Mouse (Mus musculus) forebrain, postnatal 0 days (tissue): ENCODE data around the gene Ccdc180. TPM values are rescaled to one million over a fixed set of nuclear protein-coding genes. Genes with fewer than 3 reads are reported as not detected.

Experiments used
- ATAC-seq: fragments of 200-750 bp; cut with Nextera tagmentation; 2 replicates; pipeline ENCODE4 v1.8.0; 2017; ENCODE audit warnings: mild to moderate bottlenecking, moderate library complexity
- DNase-seq: peaks from one replicate; pipeline ENCODE4 v3.0.0-alpha.2; 2015
- H3K27ac ChIP-seq: fragments of 300-500 bp; sonication (generic); 2 replicates; pipeline ENCODE4 v1.5.1; 2014; ENCODE audit warnings: low read depth, mild to moderate bottlenecking, antibody characterized with exemption, low read length, moderate library complexity, mixed read lengths
- H3K27me3 ChIP-seq: fragments of 300-500 bp; sonication (generic); 2 replicates; pipeline ENCODE4 v1.6.1; 2014; ENCODE audit warnings: mild to moderate bottlenecking, low read length, mixed read lengths; ENCODE audit not compliant: insufficient read depth
- H3K36me3 ChIP-seq: fragments of 300-500 bp; sonication (generic); 2 replicates; pipeline ENCODE4 v1.6.1; 2014; ENCODE audit warnings: mild to moderate bottlenecking, moderate library complexity; ENCODE audit not compliant: insufficient read depth
- H3K4me1 ChIP-seq: fragments of 300-500 bp; sonication (generic); 2 replicates; pipeline ENCODE4 v1.6.1; 2014; ENCODE audit warnings: antibody characterized with exemption; ENCODE audit not compliant: insufficient read depth
- H3K4me2 ChIP-seq: fragments of 300-500 bp; sonication (generic); 2 replicates; pipeline ENCODE4 v1.6.1; 2014; ENCODE audit warnings: low read depth, mild to moderate bottlenecking, moderate library complexity
- H3K4me3 ChIP-seq: fragments of 300-500 bp; sonication (generic); 2 replicates; pipeline ENCODE4 v1.5.1; 2014; ENCODE audit warnings: low read depth, low read length, mixed read lengths
- H3K9ac ChIP-seq: fragments of 300-500 bp; sonication (generic); 2 replicates; pipeline ENCODE4 v1.6.1; 2014; ENCODE audit warnings: mild to moderate bottlenecking
- H3K9me3 ChIP-seq: fragments of 300-500 bp; sonication (generic); 2 replicates; pipeline ENCODE4 v1.6.1; 2016; ENCODE audit warnings: low read length
- CTCF ChIP-seq: sonication (generic); IDR thresholded peaks from 2 replicates; pipeline ENCODE4 v1.5.1; 2016; ENCODE audit warnings: antibody characterized with exemption, control low read depth, low read depth
- WGBS: fragments of 180-500 bp; shearing (Covaris S2); extraction: QIAGEN DNeasy Blood & Tissue Kit; methylation state at CpG from one replicate; pipeline ENCODE4 v1.1.7; 2014; 5-methylcytosine and 5-hydroxymethylcytosine counted together
- polyA plus RNA-seq: library from polyadenylated mRNA; unstranded; fragments of >200 nt; fragmentation: Nextera tagmentation; extraction: Ambion mirVana; gene quantifications from 2 replicates; pipeline ENCODE4 v1.2.1, GENCODE M21; 2015
- total RNA-seq: library from RNA; depleted of rRNA; stranded (reverse); fragments of >200 nt; gene quantifications from 2 replicates; pipeline ENCODE4 v1.2.3, GENCODE M21; 2014; rRNA removed

Ccdc180 gene
- total and polyA plus RNA-seq, 2 experiments from 2014 or later = 0.51 to 0.76 TPM

DNA sequence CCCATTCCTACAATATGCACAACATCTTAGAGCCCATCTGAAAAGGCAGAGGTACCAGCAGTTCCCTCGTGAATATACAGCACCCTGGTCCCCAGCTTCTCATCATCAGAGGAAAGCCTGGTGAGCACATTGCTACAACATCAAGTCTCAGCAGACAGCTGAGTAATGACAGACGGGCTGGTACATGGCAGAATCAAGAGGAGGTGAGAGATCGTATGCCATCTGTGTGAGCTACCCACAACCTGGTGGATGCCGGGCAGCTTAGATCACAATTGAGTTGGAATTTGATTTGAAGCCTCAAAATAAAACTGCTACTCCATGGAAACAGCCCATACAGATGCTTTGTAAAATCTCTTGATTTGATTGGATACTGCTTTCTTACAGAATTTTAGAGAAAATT lies 108.4 kb downstream of the Ccdc180 start:
- Histone ChIP-seq H3K36me3 (0 out of 2 replicates have a peak, but pooled peaks cover 5% of the 10 kb centered on the region), H3K9ac (no peak overlapping the region), H3K4me3 (no peak overlapping the region), H3K9me3 (no peaks in the 10 kb centered on the region), H3K4me2 (no peak overlapping the region), H3K27me3 (no peaks in the 10 kb centered on the region), H3K27ac (no peak overlapping the region), H3K4me1 (no peaks in the 10 kb centered on the region)
- ATAC-seq (no peak), DNase-seq (no peak)
- TF ChIP-seq CTCF = no peak
- WGBS = 79% methylated on average over 4 of the region's 4 CpGs

Other genes starting within 250 kb of the Ccdc180 start
- gene Aldh1b1, start 91.3 kb upstream of the Ccdc180 start, total RNA-seq = 56.4 and 57.6 TPM in 2 replicates
- gene Aldh1b1, start 91.3 kb upstream of the Ccdc180 start, polyA plus RNA-seq = 37.1 and 39.2 TPM in 2 replicates
- 102 and 123 TPM in 2 replicates for gene Igfbpl1, start 63.4 kb upstream of the Ccdc180 start, total RNA-seq
- 41.0 and 55.1 TPM in 2 replicates for gene Igfbpl1, start 63.4 kb upstream of the Ccdc180 start, polyA plus RNA-seq
- 0.29 and 0.46 TPM in 2 replicates for gene Stra6l, start 41.6 kb upstream of the Ccdc180 start, total RNA-seq
- gene Stra6l, start 41.6 kb upstream of the Ccdc180 start, polyA plus RNA-seq = 0.38 and 0.47 TPM in 2 replicates
- gene Tdrd7, start 75.0 kb downstream of the Ccdc180 start, total RNA-seq = 27.9 and 39.1 TPM in 2 replicates
- 15.1 and 21.3 TPM in 2 replicates for gene Tdrd7, start 75.0 kb downstream of the Ccdc180 start, polyA plus RNA-seq
- gene Tmod1, start 148.6 kb downstream of the Ccdc180 start, total RNA-seq = 0.92 and 1.0 TPM in 2 replicates
- gene Tmod1, start 148.6 kb downstream of the Ccdc180 start, polyA plus RNA-seq = 1.7 and 1.8 TPM in 2 replicates
- gene Ncbp1, start 248.3 kb downstream of the Ccdc180 start, total RNA-seq = 48.9 and 56.1 TPM in 2 replicates
- gene Ncbp1, start 248.3 kb downstream of the Ccdc180 start, polyA plus RNA-seq = 58.7 and 58.9 TPM in 2 replicates
- 27.4 and 31.4 TPM in 2 replicates for gene Tstd2, start 248.4 kb downstream of the Ccdc180 start, total RNA-seq
- gene Tstd2, start 248.4 kb downstream of the Ccdc180 start, polyA plus RNA-seq = 12.3 and 19.3 TPM in 2 replicates